Mouse (Mus musculus) stomach, embryonic 15.5 days (tissue): ENCODE results near the gene Setd5. TPM values are rescaled to one million over a fixed set of nuclear protein-coding genes. Genes with fewer than 3 reads are reported as not detected.

Source experiments
- ATAC-seq: fragments of 200-750 bp; cut with Nextera tagmentation; 2 replicates; pipeline ENCODE4 v1.8.0; 2017; ENCODE audit warnings: low read depth, moderate number of reproducible peaks, moderate TSS enrichment; ENCODE audit not compliant: insufficient read depth, low FRiP score
- H3K27ac ChIP-seq: fragments of 300-500 bp; sonication (generic); 2 replicates; pipeline ENCODE4 v1.5.1; 2015; ENCODE audit warnings: mild to moderate bottlenecking, inconsistent platforms
- H3K27me3 ChIP-seq: fragments of 300-500 bp; sonication (generic); replicated peaks from 2 replicates; pipeline ENCODE4 v1.6.1; 2015; ENCODE audit warnings: inconsistent platforms
- H3K36me3 ChIP-seq: fragments of 300-500 bp; sonication (generic); 2 replicates; pipeline ENCODE4 v1.6.1; 2015; ENCODE audit warnings: inconsistent platforms
- H3K4me1 ChIP-seq: fragments of 300-500 bp; sonication (generic); 2 replicates; pipeline ENCODE4 v1.6.1; 2015; ENCODE audit warnings: inconsistent platforms
- H3K4me2 ChIP-seq: fragments of 300-500 bp; sonication (generic); 2 replicates; pipeline ENCODE4 v1.6.1; 2015; ENCODE audit warnings: mild to moderate bottlenecking, inconsistent platforms
- H3K4me3 ChIP-seq: fragments of 300-500 bp; sonication (generic); replicated peaks from 2 replicates; pipeline ENCODE4 v1.5.1; 2015; ENCODE audit warnings: inconsistent platforms
- H3K9ac ChIP-seq: fragments of 300-500 bp; sonication (generic); 2 replicates; pipeline ENCODE4 v1.6.1; 2015; ENCODE audit warnings: inconsistent platforms
- H3K9me3 ChIP-seq: fragments of 300-500 bp; sonication (generic); 2 replicates; pipeline ENCODE4 v1.6.1; 2016; ENCODE audit warnings: inconsistent platforms
- whole genome bisulfite sequencing: fragments of 180-500 bp; shearing (Covaris S2); methylation state at CpG from one replicate; pipeline ENCODE4 v1.1.7; 2015; 5-methylcytosine and 5-hydroxymethylcytosine counted together
- polyA plus RNA-seq: library from polyadenylated mRNA; unstranded; fragments of >200 nt; fragmentation: Nextera tagmentation; extraction: Ambion mirVana; gene quantifications from 2 replicates; pipeline ENCODE4 v1.2.1, GENCODE M21; 2015

The Setd5 gene
- polyA plus RNA-seq, 1 experiment from 2014 or later: 70.3 TPM

- Histone ChIP-seq H3K4me1 (no peaks in the 10 kb centered on the region), H3K9ac (no peak overlapping the region), H3K4me3 (no peak overlapping the region), H3K36me3 (peaks cover 58% of the 10 kb centered on the region), H3K9me3 (no peaks in the 10 kb centered on the region), H3K4me2 (no peak overlapping the region), H3K27me3 (no peaks in the 10 kb centered on the region), H3K27ac (no peak overlapping the region)
- ATAC-seq: no peak
- 69% methylated on average over 3 of the region's 3 CpGs for WGBS
Observed at GRCm38 (mm10) chr6:113062253-113062652, 14.9 kb upstream of the Setd5 start.

GRCm38 (mm10) chr6:113063363-113063762, 13.8 kb upstream of the Setd5 start:
- Histone ChIP-seq H3K4me2 (no peak overlapping the region), H3K36me3 (peaks cover 61% of the 10 kb centered on the region), H3K4me3 (no peak overlapping the region), H3K9ac (no peak overlapping the region), H3K27me3 (no peaks in the 10 kb centered on the region), H3K9me3 (no peaks in the 10 kb centered on the region), H3K27ac (no peak overlapping the region), H3K4me1 (no peaks in the 10 kb centered on the region)
- WGBS: 89% methylated on average over 10 of the region's 10 CpGs
- no peak for ATAC-seq

- ATAC-seq: no peak
- H3K4me1 ChIP-seq: no peaks in the 10 kb centered on the region
- no peaks in the 10 kb centered on the region for H3K27me3 ChIP-seq
- H3K27ac ChIP-seq: no peak overlapping the region
- WGBS: 95% methylated on average over 3 of the region's 3 CpGs
- peaks cover 51% of the 10 kb centered on the region for H3K36me3 ChIP-seq
- no peak overlapping the region for H3K4me2 ChIP-seq
- no peaks in the 10 kb centered on the region for H3K9me3 ChIP-seq
- no peak overlapping the region for H3K9ac ChIP-seq
- no peak overlapping the region for H3K4me3 ChIP-seq
Observed at GRCm38 (mm10) chr6:113065186-113065585, 12.0 kb upstream of the Setd5 start.

GRCm38 (mm10) chr6:113069154-113069553, 8.0 kb upstream of the Setd5 start:
- no peak for ATAC-seq
- peaks cover 21% of the 10 kb centered on the region; the same call in 1 of the 2 replicates for H3K36me3 ChIP-seq
- no peak overlapping the region for H3K9ac ChIP-seq
- H3K4me2 ChIP-seq: no peak overlapping the region
- WGBS: 88% methylated on average over 1 of the region's 1 CpGs
- H3K27me3 ChIP-seq: no peaks in the 10 kb centered on the region
- no peak overlapping the region for H3K4me3 ChIP-seq
- no peak overlapping the region for H3K27ac ChIP-seq
- H3K4me1 ChIP-seq: peaks cover 5% of the 10 kb centered on the region; the same call in 1 of the 2 replicates
- no peaks in the 10 kb centered on the region for H3K9me3 ChIP-seq

GRCm38 (mm10) chr6:113075261-113075660, 1.9 kb upstream of the Setd5 start:
- 16% methylated on average over 3 of the region's 3 CpGs for WGBS
- H3K36me3 ChIP-seq: no peaks in the 10 kb centered on the region
- H3K27ac ChIP-seq: peak overlapping the region; percentile 100
- H3K27me3 ChIP-seq: no peaks in the 10 kb centered on the region
- H3K4me1 ChIP-seq: peaks cover 8% of the 10 kb centered on the region
- peak overlapping the region; percentile 53; the same call in 1 of the 2 replicates for H3K9ac ChIP-seq
- H3K4me3 ChIP-seq: peak overlapping the region; percentile 79
- no peak for ATAC-seq
- peak overlapping the region; percentile 60 for H3K4me2 ChIP-seq
- H3K9me3 ChIP-seq: no peaks in the 10 kb centered on the region

GRCm38 (mm10) chr6:113076012-113076685, 1.0 kb upstream of the Setd5 start:
- no peaks in the 10 kb centered on the region for H3K36me3 ChIP-seq
- WGBS: under 1% methylated on average over 54 of the region's 55 CpGs
- H3K27ac ChIP-seq: peak overlapping the region; percentile 100
- no peaks in the 10 kb centered on the region for H3K27me3 ChIP-seq
- peaks cover 8% of the 10 kb centered on the region for H3K4me1 ChIP-seq
- H3K9ac ChIP-seq: peak overlapping the region; percentile 53
- no peaks in the 10 kb centered on the region for H3K9me3 ChIP-seq
- peak overlapping the region; percentile 79 for H3K4me3 ChIP-seq
- peak; percentile 85 for ATAC-seq
- H3K4me2 ChIP-seq: peak overlapping the region; percentile 60

GRCm38 (mm10) chr6:113077569-113078030, 435 bp downstream of the Setd5 start:
- WGBS: under 1% methylated on average over 25 of the region's 28 CpGs
- Histone ChIP-seq H3K36me3 (no peaks in the 10 kb centered on the region), H3K4me1 (peaks cover 13% of the 10 kb centered on the region), H3K4me3 (peak overlapping the region; percentile 79), H3K27ac (peak overlapping the region; percentile 100), H3K4me2 (peak overlapping the region; percentile 68), H3K9me3 (no peaks in the 10 kb centered on the region), H3K9ac (peak overlapping the region; percentile 84), H3K27me3 (no peaks in the 10 kb centered on the region)
- ATAC-seq: no peak

- ATAC-seq: no peak
- Histone ChIP-seq H3K9me3 (no peaks in the 10 kb centered on the region), H3K27ac (peak overlapping the region; percentile 100), H3K36me3 (no peaks in the 10 kb centered on the region), H3K4me2 (peak overlapping the region; percentile 68), H3K4me1 (peaks cover 13% of the 10 kb centered on the region), H3K27me3 (no peaks in the 10 kb centered on the region), H3K4me3 (peak overlapping the region; percentile 79), H3K9ac (peak overlapping the region; percentile 84)
- under 1% methylated on average over 18 of the region's 18 CpGs for WGBS
Observed at GRCm38 (mm10) chr6:113078031-113078721, 1.0 kb downstream of the Setd5 start.

GRCm38 (mm10) chr6:113079492-113079891, 2.3 kb downstream of the Setd5 start:
- Histone ChIP-seq H3K9ac (0 out of 2 replicates have a peak overlapping the region, but pooled peaks have one; percentile 6), H3K4me2 (peak overlapping the region; percentile 68), H3K9me3 (no peaks in the 10 kb centered on the region), H3K27me3 (no peaks in the 10 kb centered on the region), H3K27ac (peak overlapping the region; percentile 37; the same call in 1 of the 2 replicates), H3K4me3 (peak overlapping the region; percentile 79), H3K4me1 (peaks cover 10% of the 10 kb centered on the region), H3K36me3 (no peaks in the 10 kb centered on the region)
- ATAC-seq: no peak
- 3% methylated on average over 3 of the region's 3 CpGs for WGBS

GRCm38 (mm10) chr6:113082229-113082628, 5.1 kb downstream of the Setd5 start:
- H3K4me1 ChIP-seq: peaks cover 8% of the 10 kb centered on the region; the same call in 1 of the 2 replicates
- WGBS: 14% methylated on average over 6 of the region's 6 CpGs
- peak overlapping the region; percentile 23 for H3K4me2 ChIP-seq
- H3K27me3 ChIP-seq: no peaks in the 10 kb centered on the region
- H3K27ac ChIP-seq: peak overlapping the region; percentile 1; the same call in 1 of the 2 replicates
- H3K9ac ChIP-seq: no peak overlapping the region
- no peaks in the 10 kb centered on the region; the same call in 1 of the 2 replicates for H3K36me3 ChIP-seq
- ATAC-seq: no peak
- no peak overlapping the region; the same call in 1 of the 2 replicates for H3K4me3 ChIP-seq
- H3K9me3 ChIP-seq: no peaks in the 10 kb centered on the region

GRCm38 (mm10) chr6:113084590-113084989, 7.4 kb downstream of the Setd5 start:
- H3K27me3 ChIP-seq: no peaks in the 10 kb centered on the region
- no peaks in the 10 kb centered on the region for H3K9me3 ChIP-seq
- WGBS: 56% methylated on average over 4 of the region's 4 CpGs
- H3K4me3 ChIP-seq: no peak overlapping the region
- no peak for ATAC-seq
- H3K9ac ChIP-seq: no peak overlapping the region
- peaks cover 8% of the 10 kb centered on the region; the same call in 1 of the 2 replicates for H3K4me1 ChIP-seq
- H3K36me3 ChIP-seq: no peaks in the 10 kb centered on the region; the same call in 1 of the 2 replicates
- no peak overlapping the region for H3K4me2 ChIP-seq
- no peak overlapping the region for H3K27ac ChIP-seq

GRCm38 (mm10) chr6:113093206-113093605, 16.0 kb downstream of the Setd5 start:
- ATAC-seq: no peak
- no peak overlapping the region for H3K9ac ChIP-seq
- no peaks in the 10 kb centered on the region for H3K27me3 ChIP-seq
- H3K4me3 ChIP-seq: no peak overlapping the region
- no peaks in the 10 kb centered on the region for H3K4me1 ChIP-seq
- no peak overlapping the region for H3K27ac ChIP-seq
- no peak overlapping the region for H3K4me2 ChIP-seq
- WGBS: 76% methylated on average over 3 of the region's 3 CpGs
- H3K36me3 ChIP-seq: no peaks in the 10 kb centered on the region
- no peaks in the 10 kb centered on the region for H3K9me3 ChIP-seq
